Mouse (Mus musculus) lung, adult 2 months (tissue): ENCODE data around the gene Smg9.

Source experiments
- CTCF ChIP-seq: fragments of 200-500 bp; IDR thresholded peaks from 2 replicates; pipeline ENCODE4 v1.5.1; 2011; ENCODE audit warnings: mild to moderate bottlenecking, low read length, control low read depth; ENCODE audit not compliant: insufficient read depth
- POLR2A ChIP-seq: fragments of 200-500 bp; IDR thresholded peaks from 2 replicates; pipeline ENCODE4 v1.6.1; 2011; ENCODE audit warnings: low read depth, mild to moderate bottlenecking, control low read depth, low read length, borderline replicate concordance; ENCODE audit errors: extremely low read depth

GRCm38 (mm10) chr7:24394054-24394453 lies 5.4 kb upstream of the Smg9 start:
- no peak for TF ChIP-seq POLR2A
- TF ChIP-seq CTCF: no peak
